In the genomic region with DNA sequence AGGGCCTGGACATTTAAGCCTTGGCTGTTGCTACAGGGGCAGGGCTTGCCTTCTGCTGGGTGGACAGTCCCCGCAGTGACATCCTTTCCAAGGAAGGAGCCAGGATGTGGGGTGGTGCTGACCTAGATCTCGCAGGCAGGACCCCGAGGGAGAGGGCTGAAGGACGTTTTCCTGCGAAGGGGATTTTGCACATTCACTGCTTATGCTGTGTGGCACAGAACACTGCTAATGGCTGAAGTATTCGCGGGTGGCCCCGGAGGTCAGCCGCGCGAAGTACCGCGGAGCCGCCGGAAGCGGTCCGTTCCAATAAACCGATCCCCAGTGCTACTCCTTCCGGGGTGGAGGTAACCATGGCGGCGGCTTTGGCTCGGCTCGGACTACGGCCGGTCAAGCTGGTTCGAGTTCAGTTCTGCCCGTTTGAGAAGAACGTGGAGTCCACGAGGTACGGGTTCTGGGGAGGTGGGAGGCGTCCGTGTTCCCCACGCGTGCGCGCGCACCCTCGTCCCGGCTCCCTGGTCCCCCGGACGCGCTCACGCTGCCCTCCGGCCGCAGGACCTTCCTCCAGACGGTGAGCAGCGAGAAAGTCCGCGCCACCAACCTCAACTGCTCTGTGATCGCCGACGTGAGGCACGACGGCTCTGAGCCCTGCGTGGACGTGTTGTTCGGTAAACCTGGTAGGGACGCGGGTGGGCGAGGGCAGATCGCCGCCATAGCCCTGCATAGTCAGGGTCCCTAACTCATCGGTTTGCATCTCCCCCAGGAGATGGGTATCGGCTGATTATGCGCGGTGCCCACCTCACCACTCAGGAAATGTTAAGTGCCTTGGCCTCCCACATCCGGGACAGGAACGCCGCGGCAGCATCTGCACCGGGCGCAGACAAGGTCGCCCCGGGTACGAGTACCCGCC, we compare ENCODE assay signal across 8 mouse cellular contexts. TPM values are rescaled to one million over a fixed set of nuclear protein-coding genes. Genes with fewer than 3 reads are reported as not detected.
DNase-seq lines count a peak whose midpoint lies in the region; ATAC-seq and TF ChIP-seq lines count a peak whose summit lies in the region.

Gene Mrpl53, plus strand, starts transcription at position 279 of the 907 bp plus-strand sequence.

- H3K4me1 ChIP-seq in hindbrain, embryonic 15.5 days (replicated peaks): peaks cover 27% of the 10 kb centered on the region

- TF ChIP-seq CTCF in gastrocnemius, adult 2 months (IDR thresholded peaks at IDR 0.05): no peak

- ATAC-seq in hindbrain, embryonic 15.5 days (ENCODE audit: low FRiP score, low read depth): peak; percentile 92

- intact Hi-C loops in gastrocnemius, adult 2 months (cut with DNase I): loop anchor here (10.0 kb wide), 1 partner anchor 396 kb away; the partner anchor contains the start of gene Dguok

- no peaks in the 10 kb centered on the region for H3K27me3 ChIP-seq in hindbrain, embryonic 15.5 days

- H3K36me3 ChIP-seq in hindbrain, embryonic 15.5 days: peaks cover 2% of the 10 kb centered on the region; the same call in 1 of the 2 replicates

- H3K9ac ChIP-seq in hindbrain, embryonic 15.5 days: peak within 1 kb of the TSS; percentile 83

- DNase-seq in NIH3T3 (ENCODE audit: low read depth): peak; percentile 91
- peak; percentile 84 to 86 for DNase-seq in cerebellum, postnatal 36 days
- peak; percentile 91 for DNase-seq in gastrocnemius, adult 2 months
- peak; percentile 79 to 81 for DNase-seq in left cerebral cortex, adult 18-20 months (ENCODE audit: low spot score in 2 of 2)
- peak; percentile 88 for DNase-seq in lung, postnatal 4 days
- peak; percentile 91 for DNase-seq in retina, postnatal 1 day
- peak; percentile 70 to 72 for DNase-seq in thymus, postnatal 36 days

- peak within 1 kb of the TSS; percentile 93 for H3K27ac ChIP-seq in gastrocnemius, adult 2 months
- H3K27ac ChIP-seq in hindbrain, embryonic 15.5 days (replicated peaks): peak within 1 kb of the TSS; percentile 86

- WGBS in hindbrain, embryonic 15.5 days: under 1% methylated on average over 76 of the region's 76 CpGs

- peak within 1 kb of the TSS; percentile 94 for H3K4me2 ChIP-seq in hindbrain, embryonic 15.5 days

- H3K4me3 ChIP-seq in gastrocnemius, adult 2 months: peak within 1 kb of the TSS; percentile 85
- H3K4me3 ChIP-seq in hindbrain, embryonic 15.5 days: peak within 1 kb of the TSS; percentile 81

- no peaks in the 10 kb centered on the region for H3K9me3 ChIP-seq in hindbrain, embryonic 15.5 days

RNA-seq across cellular contexts. Expression of gene Mrpl53, which starts in this region (rescaled TPM):
- 100 to 1,000 TPM in 1 of 2 experiments, 10 to 100 TPM in 1; 94.7 to 121 TPM for total RNA-seq in gastrocnemius, adult 2 months (2021)
- polyA plus RNA-seq in hindbrain, embryonic 15.5 days (2015; fragmentation: Nextera tagmentation; extraction: Ambion mirVana): 113 and 124 TPM in 2 replicates
- 10 to 100 TPM; 54.5 to 59.6 TPM for total RNA-seq in left cerebral cortex, adult 18-20 months (2021)

Comparison
In these comparisons a context has a peak if more than half of its experiments do, and no peak if none do; other contexts are left out.
1. Peak in every context shown above with its lines: DNase-seq, ATAC-seq, H3K4me3 ChIP-seq and H3K27ac ChIP-seq.